Mouse (Mus musculus) v-Abl transformed pro-B cells (cell line): ENCODE measurements around the gene Clip2.

Experiments used
- in situ Hi-C, 2 experiments: fragments of 400-800 bp; cut with MboI; formaldehyde crosslinking; loops; one replicate each; pipeline ENCODE4 v1.15.1; 2025; ENCODE audit not compliant: unreplicated experiment in 2 of 2

The Clip2 gene

DNA sequence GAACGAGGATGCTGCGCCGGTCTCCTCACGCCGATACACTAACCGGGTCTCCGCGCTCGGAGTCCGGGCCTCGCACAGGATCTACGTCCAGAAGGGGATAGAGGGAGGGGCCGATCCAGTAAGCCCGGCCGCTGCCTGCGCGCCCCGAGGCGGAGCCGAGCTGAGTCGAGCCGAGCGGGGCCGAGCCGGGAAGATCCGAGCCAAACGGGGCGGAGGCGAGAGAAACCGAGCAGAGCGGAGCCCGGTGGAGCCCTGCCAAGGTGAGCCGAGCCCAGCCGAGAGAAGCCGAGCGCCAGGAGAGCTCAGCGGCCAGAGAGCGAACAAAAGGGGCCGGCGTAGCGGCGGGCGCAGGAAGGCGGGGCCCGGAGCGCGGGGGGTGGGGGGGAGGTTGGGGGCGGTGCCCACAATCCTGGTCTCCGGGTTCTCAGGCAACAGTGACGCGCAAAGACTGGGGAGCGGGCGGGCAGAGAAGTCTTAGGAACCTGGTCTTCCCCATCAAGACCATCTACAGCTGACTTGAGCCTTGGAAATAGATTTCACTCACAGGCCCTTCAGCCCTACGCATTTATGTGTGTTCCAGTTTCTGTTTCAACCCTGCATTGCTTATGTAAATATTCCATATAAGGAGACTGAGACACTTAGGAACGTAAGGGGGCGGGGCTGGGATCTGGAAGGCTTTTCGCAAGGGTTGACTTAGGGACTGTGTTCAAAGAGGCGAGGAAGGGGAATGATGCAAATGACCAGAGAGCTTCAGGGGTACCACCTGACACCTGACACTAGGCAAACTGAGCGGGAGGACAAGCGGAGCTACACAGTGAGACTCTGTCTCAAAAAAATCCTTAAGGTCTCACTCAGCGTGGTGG is at the start of gene Clip2:
TSS of gene Clip2 (minus strand) at position 325 of the 863 bp plus-strand sequence.
- in situ Hi-C loops = no loop called here

GRCm38 (mm10) chr5:134597711-134598110 is 45.5 kb upstream of the Clip2 start:
- in situ Hi-C loops = no loop called here

GRCm38 (mm10) chr5:134593093-134593492 is 40.9 kb upstream of the Clip2 start:
- in situ Hi-C loops = no loop called here

- in situ Hi-C loops = no loop called here
Measured at GRCm38 (mm10) chr5:134592026-134592581, 39.9 kb upstream of the Clip2 start.

- in situ Hi-C loops = loop anchor here in 1 of 2 experiments (10.0 kb wide), 1 partner anchor 405 kb away; the partner anchor contains the start of gene Gtf2ird2
Measured at GRCm38 (mm10) chr5:134589900-134590299, 37.7 kb upstream of the Clip2 start.

GRCm38 (mm10) chr5:134584798-134585197 is 32.6 kb upstream of the Clip2 start:
- in situ Hi-C loops = loop anchor here (5.0 to 10.0 kb wide), 3 partner anchors 33 to 400 kb away; partner anchors contain the start of genes Lat2 (in 2 of the 2), Gtf2ird2 (in 1 of the 2) and Limk1 (in 1 of the 2)

DNA sequence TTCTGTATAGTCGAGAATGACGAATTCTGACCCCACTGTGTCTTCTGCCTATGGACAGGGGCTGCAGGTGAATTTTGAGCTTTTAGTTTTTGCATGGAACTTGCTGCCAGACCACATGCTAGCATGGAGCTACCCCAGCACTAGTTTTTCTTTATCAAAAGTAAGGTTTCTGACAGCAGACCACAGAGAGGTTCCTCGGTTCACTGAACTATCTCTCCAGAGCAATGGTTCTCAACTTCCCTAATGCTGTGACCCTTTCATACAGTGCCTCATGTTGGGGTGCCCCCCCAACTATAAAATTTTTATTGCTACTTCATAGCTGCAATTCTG is 31.6 kb upstream of the Clip2 start:
- in situ Hi-C loops = loop anchor here (5.0 to 10.0 kb wide), 3 partner anchors 33 to 399 kb away; partner anchors contain the start of genes Lat2 (in 2 of the 2), Gtf2ird2 (in 1 of the 2) and Limk1 (in 1 of the 2)

GRCm38 (mm10) chr5:134583006-134583883 is 31.0 kb upstream of the Clip2 start:
- in situ Hi-C loops = loop anchor here (5.0 to 10.0 kb wide), 3 partner anchors 34 to 398 kb away; partner anchors contain the start of genes Lat2 (in 2 of the 2), Gtf2ird2 (in 1 of the 2) and Limk1 (in 1 of the 2)

DNA sequence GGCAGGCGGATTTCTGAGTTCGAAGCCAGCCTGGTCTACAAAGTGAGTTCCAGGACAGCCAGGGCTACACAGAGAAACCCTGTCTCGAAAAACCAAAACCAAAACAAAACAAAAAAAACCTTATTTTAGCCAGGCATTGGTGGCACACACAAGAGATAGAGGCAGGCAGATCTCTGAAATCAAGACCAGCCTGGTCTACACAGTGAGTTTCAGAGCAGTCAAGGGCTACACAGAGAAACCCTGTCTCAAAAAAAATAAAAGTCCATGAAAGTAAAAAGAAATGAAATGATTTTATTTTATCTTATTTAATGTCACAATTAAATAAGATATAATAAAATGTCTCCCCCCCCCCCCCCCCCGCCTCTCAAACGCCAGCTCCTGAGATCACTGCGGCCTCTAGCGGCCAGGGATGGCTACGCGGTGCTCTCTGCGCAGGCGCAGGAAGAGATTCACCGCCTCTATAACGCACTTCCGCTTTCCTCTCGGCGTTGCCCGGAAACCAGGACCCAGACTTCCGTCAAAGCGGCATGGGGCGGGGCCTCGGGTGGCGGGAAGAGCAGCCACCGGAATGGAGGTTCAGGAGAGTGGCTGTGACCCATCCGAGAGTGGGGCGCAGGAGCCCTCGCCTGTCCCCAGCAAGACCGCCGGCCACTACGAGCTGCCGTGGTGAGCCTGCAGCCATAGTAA is 30.1 kb upstream of the Clip2 start:
- in situ Hi-C loops = loop anchor here (5.0 to 10.0 kb wide), 3 partner anchors 35 to 398 kb away; partner anchors contain the start of genes Lat2 (in 2 of the 2), Gtf2ird2 (in 1 of the 2) and Limk1 (in 1 of the 2)

- in situ Hi-C loops = loop anchor here (5.0 to 10.0 kb wide), 3 partner anchors 36 to 396 kb away; partner anchors contain the start of genes Lat2 (in 2 of the 2), Gtf2ird2 (in 1 of the 2) and Limk1 (in 1 of the 2)
Measured at GRCm38 (mm10) chr5:134581146-134581545, 28.9 kb upstream of the Clip2 start, which contains the start of gene Rfc2. Gene Rfc2 (plus strand): TSS chr5:134581366.

DNA sequence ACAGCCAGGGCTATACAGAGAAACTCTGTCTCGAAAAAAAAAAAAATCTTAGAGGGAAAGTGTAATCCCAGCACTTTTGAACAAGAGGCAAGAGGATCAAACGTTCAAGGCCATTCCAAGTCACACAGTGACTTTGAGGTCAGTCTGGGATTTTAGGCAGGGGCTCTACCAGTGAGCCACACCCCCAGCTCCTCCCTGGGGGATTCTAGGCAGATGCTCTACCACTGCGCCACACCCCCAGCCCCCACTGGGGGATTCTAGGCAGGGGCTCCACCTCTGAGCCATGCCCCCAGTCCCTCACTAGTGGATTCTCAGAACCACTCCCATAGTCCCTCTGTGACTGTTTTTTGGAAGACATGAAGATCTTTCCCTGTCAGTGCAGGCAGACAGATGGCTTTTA is 26.9 kb upstream of the Clip2 start:
- in situ Hi-C loops = no loop called here

DNA sequence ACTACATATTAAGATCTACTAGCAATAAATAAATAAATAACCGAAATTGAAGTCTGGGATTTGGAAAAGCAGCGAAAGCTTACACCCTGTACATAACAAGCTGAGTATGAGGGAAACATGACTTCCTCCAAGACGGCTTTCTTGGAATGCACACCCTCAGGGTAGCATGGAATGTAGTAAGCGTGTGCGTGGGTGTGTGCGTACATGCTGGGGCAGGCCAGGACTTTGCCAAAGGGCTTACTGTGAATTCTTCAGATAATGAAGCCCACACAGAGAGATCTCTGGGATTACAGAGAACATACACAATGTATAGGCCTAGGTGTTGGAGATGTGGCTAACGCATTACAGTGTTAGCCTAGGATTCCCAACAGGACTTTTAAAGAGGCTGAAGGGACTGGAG is 25.3 kb upstream of the Clip2 start:
- in situ Hi-C loops = no loop called here

DNA sequence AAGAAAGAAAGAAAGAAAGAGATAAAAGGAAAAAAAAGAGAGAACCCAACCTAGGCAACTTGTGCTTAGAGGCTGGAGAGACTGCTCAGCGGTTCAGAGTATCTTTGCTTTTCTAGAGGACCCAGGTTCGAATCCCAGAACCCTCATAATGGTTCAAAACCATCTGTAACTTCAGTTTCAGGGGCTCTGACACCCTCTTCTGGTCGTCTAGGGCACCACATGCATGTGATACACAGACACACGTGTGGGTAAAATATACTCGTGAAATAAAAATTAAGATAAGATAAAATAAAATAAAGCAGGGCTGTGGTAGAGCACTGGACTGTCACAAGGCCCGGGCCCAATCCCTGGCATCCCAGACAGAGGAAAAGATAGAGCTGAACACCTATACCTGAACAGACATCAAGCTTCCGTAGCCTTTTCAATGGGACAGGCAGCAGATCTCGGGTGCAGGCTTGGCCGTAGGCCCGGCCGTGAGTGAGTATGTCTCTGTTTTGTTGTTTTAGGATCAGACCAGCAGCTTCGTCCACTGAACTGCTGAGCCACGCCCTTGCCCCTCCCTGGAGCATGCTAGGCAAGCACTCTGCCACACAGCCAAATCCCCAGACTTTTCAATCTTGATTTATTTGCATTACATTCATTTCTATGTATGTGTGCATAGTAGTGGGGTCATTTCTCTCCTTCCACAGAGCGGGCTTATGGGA is 24.4 kb upstream of the Clip2 start:
- in situ Hi-C loops = no loop called here

DNA sequence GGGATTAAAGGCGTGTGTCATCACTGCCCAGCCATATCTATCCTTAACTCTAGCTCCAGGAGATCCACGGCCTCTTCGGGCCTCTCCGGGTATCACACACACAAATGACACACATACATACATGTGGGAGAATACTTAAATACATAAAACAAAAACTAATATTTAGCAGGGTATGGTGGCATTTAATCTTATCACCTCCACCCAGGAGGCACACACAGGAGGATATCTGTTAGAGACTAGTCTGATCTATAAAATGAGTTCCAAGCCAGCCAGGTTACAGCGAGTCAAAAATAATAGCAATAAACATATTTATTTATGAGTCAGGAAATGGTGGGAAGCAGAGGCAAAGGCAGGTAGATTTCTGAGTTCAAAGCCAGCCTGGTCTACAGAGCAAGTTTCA is 23.6 kb upstream of the Clip2 start:
- in situ Hi-C loops = no loop called here

DNA sequence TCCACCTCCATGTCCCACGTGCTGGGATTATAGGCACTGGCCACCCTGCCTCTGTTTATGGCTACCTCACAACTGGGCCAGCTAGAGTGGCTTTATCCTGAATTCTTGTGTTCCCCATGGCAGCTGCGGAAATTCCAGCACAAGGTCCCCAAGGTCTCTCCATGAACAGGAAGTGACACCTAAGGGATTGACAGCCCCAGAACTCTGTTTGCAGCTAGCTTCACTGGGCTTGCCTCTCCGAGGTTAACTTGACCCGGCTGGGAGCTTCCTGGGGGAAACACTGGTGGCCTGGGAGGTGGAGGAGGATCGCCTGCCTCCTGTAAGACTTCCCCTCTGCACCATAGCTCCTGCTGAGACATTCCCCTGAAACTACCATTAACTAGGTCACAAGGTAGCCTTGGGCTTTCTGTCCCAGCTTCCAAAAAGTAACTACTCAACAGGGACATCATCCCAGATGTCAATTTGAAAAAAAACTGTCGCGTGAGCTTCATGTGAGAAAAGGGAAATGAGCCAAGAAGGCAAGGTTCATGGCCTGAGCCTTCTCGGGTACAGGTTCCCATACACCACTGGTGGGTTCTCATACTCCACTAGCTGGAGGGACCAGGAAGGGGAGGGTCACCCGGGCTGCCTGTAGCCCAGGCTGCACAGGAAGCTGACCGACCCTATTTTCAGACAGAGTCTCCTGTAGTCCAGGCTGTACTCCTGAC is 20.4 kb upstream of the Clip2 start:
- in situ Hi-C loops = no loop called here

GRCm38 (mm10) chr5:134571730-134572507 is 19.7 kb upstream of the Clip2 start:
- in situ Hi-C loops = no loop called here

DNA sequence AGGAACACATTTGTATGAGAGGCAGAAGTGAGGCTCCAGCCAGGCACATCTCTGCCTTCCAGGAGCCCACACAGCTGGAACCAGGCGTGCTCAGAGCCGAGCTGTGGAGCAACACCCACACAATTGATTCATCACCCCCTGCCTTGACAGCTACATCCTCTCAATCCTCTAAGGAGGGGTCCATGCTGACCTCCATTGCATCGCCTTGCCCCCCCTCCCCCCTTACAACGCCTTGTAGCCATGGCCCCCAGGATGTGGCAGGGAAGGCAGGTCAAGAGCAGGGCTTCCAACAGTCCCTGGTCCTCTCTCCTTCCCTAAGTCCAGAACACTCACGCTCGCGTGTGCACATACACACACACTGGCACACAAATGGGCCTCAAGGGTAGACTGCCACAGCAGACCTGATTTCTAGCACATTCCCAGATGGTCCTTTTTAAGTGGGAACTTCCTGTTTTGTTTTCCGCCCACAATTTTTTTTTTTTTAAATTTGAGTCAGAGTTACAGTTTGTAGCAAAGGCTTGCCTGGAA is 16.8 kb upstream of the Clip2 start:
- in situ Hi-C loops = no loop called here

DNA sequence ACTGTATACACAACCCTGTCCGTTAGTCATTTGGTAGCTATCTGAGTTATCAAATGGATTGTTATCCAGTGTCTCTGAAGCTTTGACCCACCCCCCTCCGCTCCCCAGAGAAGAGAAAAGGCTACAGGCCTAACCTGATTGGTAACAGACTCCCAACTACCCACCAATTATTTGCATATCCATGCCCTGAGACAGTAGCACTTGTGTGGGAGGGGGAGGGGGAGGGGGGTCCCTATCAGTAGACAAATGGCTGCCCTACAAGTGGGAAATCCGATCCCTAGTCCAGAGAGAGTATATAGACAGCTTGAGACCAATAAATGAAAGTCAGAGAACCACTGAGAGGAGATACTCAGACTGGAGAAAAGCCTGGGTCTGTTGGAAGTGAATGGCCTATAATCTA is 15.8 kb upstream of the Clip2 start:
- in situ Hi-C loops = no loop called here
